Mouse (Mus musculus): ENCODE results near the gene Nuak1.

Nuak1 gene

DNA sequence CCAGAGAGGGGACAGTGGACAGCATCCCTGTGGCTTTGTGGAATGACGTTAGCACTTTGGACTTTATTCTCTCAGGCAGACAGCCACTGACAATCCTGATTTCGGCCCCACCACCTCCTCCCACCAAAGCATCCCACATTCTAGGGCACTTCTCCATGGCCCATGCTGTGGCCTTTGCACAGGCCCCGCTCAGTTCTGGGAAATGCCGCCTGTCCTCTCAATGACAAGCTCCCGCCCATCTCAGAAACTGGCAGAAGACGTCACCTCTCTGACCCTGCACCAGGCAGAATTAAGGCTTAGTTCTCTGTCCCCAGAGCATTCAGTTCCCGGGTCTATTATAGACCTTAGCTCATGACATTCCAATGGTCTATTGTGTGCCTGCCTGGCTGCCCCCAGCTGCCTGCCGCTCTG, 7.0 kb upstream of the Nuak1 start:
- DNase-seq (ENCODE audit: low read depth, low spot score), result no peak

- DNase-seq (ENCODE audit: low read depth, low spot score), result no peak
These were observed 6.3 kb upstream of the Nuak1 start for GRCm38 (mm10) chr10:84446661-84447060.

GRCm38 (mm10) chr10:84444396-84444795, 4.0 kb upstream of the Nuak1 start:
- DNase-seq (ENCODE audit: low read depth, low spot score), result no peak

DNA sequence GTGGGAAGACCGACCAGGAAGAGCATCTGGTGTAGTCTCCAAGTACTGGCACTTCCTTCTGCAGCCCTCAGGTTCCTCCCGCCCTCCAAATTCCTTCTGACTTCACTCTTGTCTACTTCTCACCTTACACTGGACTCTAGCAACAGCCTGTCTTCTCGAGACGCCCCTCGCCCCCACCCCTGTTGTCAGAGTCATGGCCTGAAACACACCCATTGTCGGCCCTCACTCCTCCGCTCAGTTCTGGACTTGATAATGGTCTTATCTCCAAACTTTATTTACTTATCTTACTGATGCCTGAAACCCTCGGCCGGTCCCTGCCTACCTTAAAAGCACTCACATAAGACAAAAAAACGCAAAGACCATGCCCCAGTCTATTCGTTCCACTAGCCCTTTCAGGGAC, 1.4 kb upstream of the Nuak1 start:
- DNase-seq (ENCODE audit: low read depth, low spot score), result no peak

- no peak for DNase-seq (ENCODE audit: low read depth, low spot score)
These were observed 1.0 kb upstream of the Nuak1 start for GRCm38 (mm10) chr10:84441434-84441785.

DNA sequence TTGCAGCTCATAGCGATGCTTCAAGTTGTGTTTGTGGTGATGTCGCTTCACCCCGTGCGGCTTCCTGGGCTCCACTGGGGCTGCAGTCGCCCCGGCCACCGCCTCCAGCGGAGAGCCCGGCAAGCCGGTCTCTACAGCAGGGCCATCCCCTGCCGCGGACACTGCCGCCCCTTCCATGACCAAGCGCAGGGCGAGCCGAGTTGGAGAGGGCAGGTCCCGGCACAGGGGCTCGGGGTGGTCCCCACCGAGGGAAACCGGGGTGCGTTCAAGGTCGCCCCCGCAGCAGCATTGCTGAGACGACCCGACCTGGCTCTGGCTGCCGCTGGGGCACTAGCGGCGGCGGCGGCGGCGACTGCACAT, 236 bp downstream of the Nuak1 start:
- DNase-seq (ENCODE audit: low read depth, low spot score), result no peak

- DNase-seq (ENCODE audit: low read depth, low spot score), result no peak
These were observed 1.2 kb downstream of the Nuak1 start for GRCm38 (mm10) chr10:84439228-84439596.

GRCm38 (mm10) chr10:84438466-84439227, 1.8 kb downstream of the Nuak1 start:
- DNase-seq (ENCODE audit: low read depth, low spot score), result no peak

DNA sequence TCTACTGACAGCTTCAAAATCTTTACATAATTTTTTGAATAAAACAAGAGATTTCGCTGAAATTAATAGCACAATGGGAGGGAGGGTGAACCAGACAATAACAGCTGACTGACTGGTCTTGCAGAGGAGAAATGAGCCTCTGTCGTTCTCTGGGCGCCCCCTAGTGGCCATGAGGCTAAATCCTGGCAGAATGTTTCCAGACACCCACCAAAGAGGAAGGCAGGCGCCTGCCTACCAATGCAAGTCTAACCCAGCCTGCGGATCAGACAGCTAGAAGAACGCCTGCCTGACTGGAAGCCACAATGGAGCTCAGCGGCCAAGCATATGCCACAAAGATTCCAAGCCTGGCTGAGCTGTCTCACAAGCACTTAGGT, 2.4 kb downstream of the Nuak1 start:
- DNase-seq (ENCODE audit: low read depth, low spot score), result peak; percentile 81

DNA sequence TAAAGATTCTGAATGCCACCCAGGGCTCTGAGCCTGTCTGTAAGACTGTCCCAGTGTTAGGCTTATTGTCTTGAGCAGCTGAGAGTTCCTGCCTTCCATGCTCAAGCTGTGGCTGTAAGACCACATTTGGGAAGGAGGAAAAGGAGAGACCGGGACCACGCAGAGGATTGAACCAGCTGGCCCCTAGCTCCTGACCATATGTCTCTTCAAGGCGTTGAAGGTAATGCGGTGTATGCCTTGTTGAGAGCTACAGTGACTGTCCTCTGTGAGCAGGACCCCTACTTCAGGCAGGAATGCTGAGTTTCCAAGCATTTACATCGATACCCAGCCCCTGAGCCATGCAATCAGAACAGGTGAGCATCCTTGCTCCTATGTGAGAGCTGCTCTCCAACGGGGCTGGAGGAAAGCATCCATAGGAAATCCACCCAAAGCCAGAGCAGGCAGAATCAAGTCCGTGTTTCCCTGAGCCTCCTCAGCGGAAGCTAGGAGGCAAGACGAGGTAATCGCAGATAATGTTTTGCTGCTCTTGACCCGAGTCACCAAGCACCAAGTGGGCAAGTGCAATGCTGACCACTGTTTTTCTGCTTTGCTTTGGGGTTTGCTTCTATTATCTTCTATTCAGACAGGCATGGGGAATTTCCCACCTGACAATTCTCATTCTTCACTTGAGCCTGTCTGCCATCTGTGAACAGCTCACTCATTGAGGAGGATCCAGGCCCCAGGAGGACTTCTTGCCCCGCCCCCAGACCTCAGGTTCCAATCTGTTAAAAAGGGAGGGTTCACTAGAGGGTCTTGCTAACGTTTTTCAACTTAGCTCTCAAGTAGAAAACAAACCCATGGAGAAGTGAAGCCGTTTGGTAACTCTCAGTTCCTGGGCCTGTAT, 3.0 kb downstream of the Nuak1 start:
- DNase-seq (ENCODE audit: low read depth, low spot score), result no peak

DNA sequence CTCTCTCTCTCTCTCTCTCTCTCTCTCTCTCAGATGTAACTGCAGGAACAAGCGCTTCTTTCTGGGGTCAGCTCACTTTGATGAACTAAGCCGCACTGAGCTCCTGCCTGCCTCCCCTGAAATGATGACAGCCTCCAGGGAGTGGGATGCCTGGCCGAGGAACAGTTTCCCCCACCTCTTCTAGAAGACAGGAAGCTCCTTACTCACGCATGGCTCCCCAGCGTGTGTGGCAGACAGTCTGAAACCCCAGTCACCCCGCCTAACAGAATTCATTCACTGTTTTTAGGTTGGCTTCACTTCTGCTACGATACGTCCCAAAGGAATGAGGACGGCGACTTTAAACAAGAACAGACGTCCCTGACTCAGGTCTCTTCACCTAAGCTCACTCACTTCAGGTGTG, 4.5 kb downstream of the Nuak1 start:
- DNase-seq (ENCODE audit: low read depth, low spot score), result no peak

DNA sequence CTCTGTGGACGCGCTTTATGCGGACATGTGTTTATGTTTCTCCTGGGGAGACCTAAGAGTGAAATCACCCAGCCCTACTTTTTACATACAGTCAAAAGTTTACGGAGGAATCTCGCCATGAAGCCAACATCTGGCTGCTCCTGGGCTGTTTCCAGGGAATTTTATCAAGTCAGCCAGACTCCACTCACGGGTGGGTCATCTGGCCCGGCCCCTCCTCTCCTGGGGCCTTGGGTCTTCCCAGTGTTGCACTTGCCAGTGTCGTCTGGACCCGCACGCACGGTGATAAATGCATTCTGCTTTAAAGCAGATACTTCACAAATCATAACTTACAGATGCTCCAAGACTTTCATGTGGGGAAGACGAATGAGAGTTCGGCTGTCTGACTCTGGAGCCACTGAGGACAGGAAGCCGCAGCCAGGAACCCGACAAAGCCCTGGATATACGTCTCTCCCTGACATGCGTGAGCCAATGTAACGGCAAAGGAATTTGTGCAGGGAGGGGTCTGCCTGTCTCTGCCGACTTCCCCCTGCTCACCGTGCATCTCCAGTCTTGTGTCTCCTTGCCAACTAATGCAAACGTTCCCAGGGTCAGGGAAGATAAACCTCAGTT, 7.1 kb downstream of the Nuak1 start:
- DNase-seq (ENCODE audit: low read depth, low spot score), result no peak

- no peak for DNase-seq (ENCODE audit: low read depth, low spot score)
These were observed 16.0 kb downstream of the Nuak1 start for GRCm38 (mm10) chr10:84424374-84424773.

DNA sequence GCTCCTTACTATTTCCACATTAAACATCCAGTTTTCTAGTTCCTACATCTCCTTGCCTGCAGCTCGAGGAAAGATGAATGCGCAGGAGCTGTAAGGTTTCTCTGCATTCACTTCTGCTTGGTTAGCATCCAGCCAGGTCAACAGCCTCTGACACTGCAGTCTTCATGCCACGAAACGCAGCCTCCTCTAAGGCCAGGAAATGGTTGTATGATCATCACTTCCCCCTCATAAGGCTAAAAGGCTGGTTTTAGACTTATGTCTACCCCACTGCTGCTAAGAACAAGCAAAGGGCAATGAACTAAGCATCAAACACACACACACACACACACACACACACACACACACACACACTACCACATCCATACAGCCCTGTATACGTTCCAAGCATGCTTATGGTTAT, 16.5 kb downstream of the Nuak1 start:
- DNase-seq (ENCODE audit: low read depth, low spot score), result no peak

DNA sequence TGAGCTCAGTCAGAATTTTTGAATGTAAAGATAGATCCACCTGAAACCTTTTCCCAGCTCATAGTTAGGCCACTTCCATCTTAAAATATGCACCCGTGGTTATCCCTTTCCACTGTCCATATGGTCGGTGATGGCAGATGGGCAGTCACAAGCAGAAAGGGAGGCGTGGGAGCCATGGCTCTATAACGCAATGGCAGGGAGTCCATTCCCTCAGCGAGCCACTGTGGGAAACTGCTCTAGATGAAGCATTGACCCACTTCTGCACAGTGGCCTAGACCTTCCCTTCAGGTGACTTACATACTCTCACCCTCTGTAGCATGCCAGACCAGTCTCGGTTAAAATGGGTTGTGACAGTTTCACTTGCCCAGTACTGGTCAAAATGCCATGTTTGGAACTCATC, 19.8 kb downstream of the Nuak1 start:
- no peak for DNase-seq (ENCODE audit: low read depth, low spot score)

- DNase-seq (ENCODE audit: low read depth, low spot score), result no peak
These were observed 22.0 kb downstream of the Nuak1 start for GRCm38 (mm10) chr10:84418421-84418820.

- DNase-seq (ENCODE audit: low read depth, low spot score), result no peak
These were observed 23.6 kb downstream of the Nuak1 start for GRCm38 (mm10) chr10:84416752-84417151.

GRCm38 (mm10) chr10:84414981-84415700, 25.3 kb downstream of the Nuak1 start:
- DNase-seq (ENCODE audit: low read depth, low spot score), result no peak

GRCm38 (mm10) chr10:84413310-84413709, 27.1 kb downstream of the Nuak1 start:
- DNase-seq (ENCODE audit: low read depth, low spot score), result no peak

- no peak for DNase-seq (ENCODE audit: low read depth, low spot score)
These were observed 28.0 kb downstream of the Nuak1 start for GRCm38 (mm10) chr10:84412326-84412962.

Data from CD4-positive, CD25-positive, alpha-beta regulatory T cell, adult 2 months (primary cell).